Mouse (Mus musculus) G1E (cell line): ENCODE data around the gene Zdhhc1. TPM values are rescaled to one million over a fixed set of nuclear protein-coding genes. Genes with fewer than 3 reads are reported as not detected.
A peak's percentile ranks its signal among the peaks of the same experiment; 100 is the strongest.

Experiments
- ATAC-seq: 2 replicates; pipeline ENCODE4 v1.8.0; 2016; ENCODE audit warnings: mild to moderate bottlenecking; ENCODE audit not compliant: insufficient number of reproducible peaks, poor library complexity, low FRiP score, severe bottlenecking; ENCODE audit errors: extremely low read depth
- DNase-seq: peaks from one replicate; pipeline ENCODE4 v3.0.0; 2012; ENCODE audit warnings: low spot score
- H3K27me3 ChIP-seq: 2 replicates; pipeline ENCODE4 v1.6.1; 2012; ENCODE audit warnings: mild to moderate bottlenecking, low read length, inconsistent platforms; ENCODE audit not compliant: insufficient read depth
- H3K36me3 ChIP-seq: replicated peaks from 2 replicates; pipeline ENCODE3; 2012; ENCODE audit warnings: mild to moderate bottlenecking, inconsistent platforms
- H3K4me1 ChIP-seq: 2 replicates; pipeline ENCODE4 v1.6.1; 2012; ENCODE audit warnings: low read depth, low read length, inconsistent platforms, mixed read lengths; ENCODE audit not compliant: insufficient read depth
- H3K4me3 ChIP-seq: 2 replicates; pipeline ENCODE4 v1.5.1; 2012; ENCODE audit warnings: low read depth, mild to moderate bottlenecking, inconsistent platforms, low read length, moderate library complexity, mixed read lengths
- H3K9me3 ChIP-seq: replicated peaks from 2 replicates; pipeline ENCODE4 v1.6.1; 2012; ENCODE audit warnings: inconsistent platforms
- CTCF ChIP-seq: IDR thresholded peaks from 2 replicates; pipeline ENCODE4 v1.5.1; 2012; ENCODE audit warnings: low read depth, low read length, inconsistent platforms, mixed read lengths
- GATA1 ChIP-seq: IDR thresholded peaks from 2 replicates; pipeline ENCODE4 v1.6.1; 2012; ENCODE audit warnings: borderline replicate concordance, low read length, inconsistent platforms, mixed read lengths
- GATA2 ChIP-seq: IDR thresholded peaks from 2 replicates; pipeline ENCODE4 v1.6.1; 2012; ENCODE audit warnings: low read depth, low read length, inconsistent platforms, borderline replicate concordance
- POLR2AphosphoS5 ChIP-seq: IDR thresholded peaks from 2 replicates; pipeline ENCODE4 v1.6.1; 2012; ENCODE audit warnings: low read depth, low read length, inconsistent platforms; ENCODE audit not compliant: insufficient replicate concordance
- TAL1 ChIP-seq: conservative IDR thresholded peaks from 2 replicates; pipeline ENCODE4 v1.6.1; 2012; ENCODE audit warnings: low read depth, low read length, inconsistent platforms, mixed read lengths
- polyA plus RNA-seq: library from polyadenylated mRNA; stranded (reverse); fragments of >175 nt; gene quantifications from 2 replicates; pipeline ENCODE4 v1.2.3, GENCODE M21; 2012
- total RNA-seq, 2 experiments: library from RNA; stranded (forward) in 1 of 2; stranded (reverse) in 1 of 2; fragments of 200-1000 nt in 1 of 2; fragments of >200 nt in 1 of 2; fragmentation: Nextera tagmentation in 1 of 2; gene quantifications; 2 replicates each; pipeline ENCODE4 v1.2.3; 2014 to 2017

Gene Zdhhc1
- total and polyA plus RNA-seq, 3 experiments: 0.02 to 0.16 TPM; not detected in 1

- no peak for DNase-seq
- Histone ChIP-seq H3K9me3 (no peaks in the 10 kb centered on the region), H3K36me3 (peaks cover 68% of the 10 kb centered on the region), H3K4me1 (peaks cover 27% of the 10 kb centered on the region), H3K27me3 (no peaks in the 10 kb centered on the region), H3K4me3 (no peak overlapping the region)
- no peak for ATAC-seq
- TF ChIP-seq TAL1 (no peak), GATA1 (no peak), POLR2AphosphoS5 (no peak), GATA2 (no peak), CTCF (no peak)
These were observed 42.2 kb upstream of the Zdhhc1 start for GRCm38 (mm10) chr8:105538940-105539339.

- ATAC-seq (no peak), DNase-seq (no peak)
- Histone ChIP-seq H3K36me3 (peaks cover 84% of the 10 kb centered on the region), H3K4me1 (peaks cover 17% of the 10 kb centered on the region), H3K27me3 (no peaks in the 10 kb centered on the region), H3K9me3 (no peaks in the 10 kb centered on the region), H3K4me3 (no peak overlapping the region)
- TF ChIP-seq POLR2AphosphoS5 (no peak), CTCF (no peak), GATA2 (no peak), GATA1 (no peak), TAL1 (no peak)
These were observed 40.4 kb upstream of the Zdhhc1 start for GRCm38 (mm10) chr8:105537011-105537677.

- Histone ChIP-seq H3K4me3 (no peak overlapping the region), H3K9me3 (no peaks in the 10 kb centered on the region), H3K36me3 (peaks cover 82% of the 10 kb centered on the region), H3K4me1 (peaks cover 11% of the 10 kb centered on the region; the same call in 1 of the 2 replicates), H3K27me3 (no peaks in the 10 kb centered on the region)
- DNase-seq (no peak), ATAC-seq (no peak)
- no peak for TF ChIP-seq GATA2
- TF ChIP-seq GATA1: no peak
- TF ChIP-seq POLR2AphosphoS5: no peak
- no peak for TF ChIP-seq TAL1
- TF ChIP-seq CTCF: no peak
These were observed 39.8 kb upstream of the Zdhhc1 start for GRCm38 (mm10) chr8:105536546-105536945.

- no peak overlapping the region for H3K4me3 ChIP-seq
- ATAC-seq: no peak
- peak; percentile 29 for DNase-seq
- no peaks in the 10 kb centered on the region for H3K27me3 ChIP-seq
- H3K9me3 ChIP-seq: no peaks in the 10 kb centered on the region
- peaks cover 93% of the 10 kb centered on the region for H3K36me3 ChIP-seq
- TF ChIP-seq TAL1 (no peak), CTCF (peak; percentile 55)
- peaks cover 6% of the 10 kb centered on the region; the same call in 1 of the 2 replicates for H3K4me1 ChIP-seq
These were observed 37.2 kb upstream of the Zdhhc1 start for GRCm38 (mm10) chr8:105533892-105534329.

GRCm38 (mm10) chr8:105533439-105533838 is 36.7 kb upstream of the Zdhhc1 start:
- H3K9me3 ChIP-seq: no peaks in the 10 kb centered on the region
- TF ChIP-seq GATA2: no peak
- no peak for TF ChIP-seq TAL1
- TF ChIP-seq GATA1: no peak
- H3K36me3 ChIP-seq: peaks cover 93% of the 10 kb centered on the region
- H3K4me3 ChIP-seq: no peak overlapping the region
- no peaks in the 10 kb centered on the region for H3K27me3 ChIP-seq
- DNase-seq (no peak), ATAC-seq (no peak)
- H3K4me1 ChIP-seq: peaks cover 6% of the 10 kb centered on the region; the same call in 1 of the 2 replicates

GRCm38 (mm10) chr8:105531774-105532173 is 35.1 kb upstream of the Zdhhc1 start:
- Histone ChIP-seq H3K36me3 (peaks cover 93% of the 10 kb centered on the region), H3K9me3 (no peaks in the 10 kb centered on the region), H3K4me3 (no peak overlapping the region), H3K27me3 (no peaks in the 10 kb centered on the region), H3K4me1 (peaks cover 6% of the 10 kb centered on the region; the same call in 1 of the 2 replicates)
- DNase-seq: peak; percentile 19
- no peak for ATAC-seq
- TF ChIP-seq POLR2AphosphoS5 (no peak), TAL1 (no peak), CTCF (no peak), GATA2 (no peak), GATA1 (no peak)
